Mouse (Mus musculus): ENCODE measurements at regions not wholly inside any gene's neighbourhood (a gene's known extent, or its start where the extent isn't known, plus 50 kb on each side); places are given as distances from the start of the nearest gene placed in this dataset.
"Not testable (repeated sequence)": the region's sequence is repeated elsewhere in the genome, so short reads cannot be mapped to it uniquely, and the experiment has no call there.

GRCm38 (mm10) chr16:21102033-21102432 lies 51.8 kb downstream of the Teddm3 start:
- not testable (repeated sequence) for DNase-seq (ENCODE audit: low spot score in 2 of 2)

- DNase-seq (ENCODE audit: low spot score in 2 of 2) = not testable (repeated sequence)
Measured at GRCm38 (mm10) chr16:21100126-21100525, 53.7 kb downstream of the Teddm3 start.

- DNase-seq (ENCODE audit: low spot score in 2 of 2) = no peak
Measured at GRCm38 (mm10) chr16:21074779-21075148, 79.0 kb downstream of the Teddm3 start.

- not testable (repeated sequence) for DNase-seq (ENCODE audit: low spot score in 2 of 2)
Measured at GRCm38 (mm10) chr16:21074082-21074778, 79.6 kb downstream of the Teddm3 start.

- DNase-seq (ENCODE audit: low spot score in 2 of 2) = no peak
Measured at GRCm38 (mm10) chr16:21060211-21060610, 93.6 kb downstream of the Teddm3 start.

GRCm38 (mm10) chr16:21054772-21055171 lies 99.0 kb downstream of the Teddm3 start:
- DNase-seq (ENCODE audit: low spot score in 2 of 2) = no peak

GRCm38 (mm10) chr16:21022087-21022486 lies 131.7 kb downstream of the Teddm3 start:
- DNase-seq (ENCODE audit: low spot score in 2 of 2) = not testable (repeated sequence)

GRCm38 (mm10) chr16:21004871-21005270 lies 148.9 kb downstream of the Teddm3 start:
- no peak for DNase-seq (ENCODE audit: low spot score in 2 of 2)

- no peak for DNase-seq (ENCODE audit: low spot score in 2 of 2)
Measured at GRCm38 (mm10) chr16:21001126-21001525, 152.7 kb downstream of the Teddm3 start.

- DNase-seq (ENCODE audit: low spot score in 2 of 2) = no peak
Measured at GRCm38 (mm10) chr16:20990524-20990923, 163.3 kb downstream of the Teddm3 start.

GRCm38 (mm10) chr16:20975406-20975805 lies 178.4 kb downstream of the Teddm3 start:
- DNase-seq (ENCODE audit: low spot score in 2 of 2) = no peak

GRCm38 (mm10) chr16:20972442-20972841 lies 181.4 kb downstream of the Teddm3 start:
- DNase-seq (ENCODE audit: low spot score in 2 of 2) = no peak

GRCm38 (mm10) chr16:20958905-20959304 lies 194.9 kb downstream of the Teddm3 start:
- no peak for DNase-seq (ENCODE audit: low spot score in 2 of 2)

GRCm38 (mm10) chr16:20936722-20937121 lies 202.4 kb upstream of the Thpo start:
- DNase-seq (ENCODE audit: low spot score in 2 of 2) = no peak

- DNase-seq (ENCODE audit: low spot score in 2 of 2) = not testable (repeated sequence)
Measured at GRCm38 (mm10) chr16:20934846-20935245, 200.5 kb upstream of the Thpo start.

- DNase-seq (ENCODE audit: low spot score in 2 of 2) = not testable (repeated sequence)
Measured at GRCm38 (mm10) chr16:20930003-20930402, 195.7 kb upstream of the Thpo start.

GRCm38 (mm10) chr16:20925776-20926175 lies 191.5 kb upstream of the Thpo start:
- not testable (repeated sequence) for DNase-seq (ENCODE audit: low spot score in 2 of 2)

GRCm38 (mm10) chr16:20910864-20911263 lies 176.6 kb upstream of the Thpo start:
- DNase-seq (ENCODE audit: low spot score in 2 of 2) = not testable (repeated sequence)

- DNase-seq (ENCODE audit: low spot score in 2 of 2) = not testable (repeated sequence)
Measured at GRCm38 (mm10) chr16:20908467-20909351, 174.4 kb upstream of the Thpo start.

GRCm38 (mm10) chr16:20895734-20896133 lies 161.4 kb upstream of the Thpo start:
- peak; percentile 5 to 11 for DNase-seq (ENCODE audit: low spot score in 2 of 2)

- no peak for DNase-seq (ENCODE audit: low spot score in 2 of 2)
Measured at GRCm38 (mm10) chr16:20871726-20872125, 137.4 kb upstream of the Thpo start.

- no peak for DNase-seq (ENCODE audit: low spot score in 2 of 2)
Measured at GRCm38 (mm10) chr16:20866771-20867170, 132.5 kb upstream of the Thpo start.

All from layer of hippocampus, adult 8-10 months (tissue).